Mouse (Mus musculus) cortical plate, adult 2 months (tissue): ENCODE measurements around the gene Ptprc.

ENCODE experiments used
- CTCF ChIP-seq: fragments of 200-500 bp; IDR thresholded peaks from 2 replicates; pipeline ENCODE4 v1.5.1; 2011; ENCODE audit warnings: mild to moderate bottlenecking, control low read depth, low read length; ENCODE audit not compliant: insufficient read depth; ENCODE audit errors: extremely low read depth
- POLR2A ChIP-seq: fragments of 200-500 bp; IDR thresholded peaks from 2 replicates; pipeline ENCODE4 v1.6.1; 2011; ENCODE audit warnings: mild to moderate bottlenecking, low read length, control low read depth; ENCODE audit not compliant: insufficient read depth; ENCODE audit errors: extremely low read depth

DNA sequence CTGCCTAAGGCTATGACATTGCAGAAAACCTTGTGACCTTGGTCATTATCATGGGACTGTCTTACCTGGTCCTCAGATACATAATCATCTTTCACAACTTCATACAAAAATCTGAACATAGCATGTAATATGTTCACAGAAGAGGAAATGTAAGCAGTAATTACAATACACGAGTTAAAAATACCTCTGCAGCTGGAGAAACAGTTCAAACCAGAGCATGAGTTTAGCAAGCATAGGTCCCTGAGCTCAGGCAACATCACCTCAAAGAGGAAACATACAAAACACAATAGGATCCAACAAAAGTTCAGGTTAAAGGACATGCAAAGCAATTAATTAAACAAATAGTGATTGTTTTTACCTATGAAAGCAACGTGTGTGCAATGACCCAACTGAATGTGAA is 17.8 kb downstream of the Ptprc start:
- TF ChIP-seq POLR2A: no peak
- TF ChIP-seq CTCF: no peak
